Mouse (Mus musculus): ENCODE measurements around the gene Olfr373.

DNA sequence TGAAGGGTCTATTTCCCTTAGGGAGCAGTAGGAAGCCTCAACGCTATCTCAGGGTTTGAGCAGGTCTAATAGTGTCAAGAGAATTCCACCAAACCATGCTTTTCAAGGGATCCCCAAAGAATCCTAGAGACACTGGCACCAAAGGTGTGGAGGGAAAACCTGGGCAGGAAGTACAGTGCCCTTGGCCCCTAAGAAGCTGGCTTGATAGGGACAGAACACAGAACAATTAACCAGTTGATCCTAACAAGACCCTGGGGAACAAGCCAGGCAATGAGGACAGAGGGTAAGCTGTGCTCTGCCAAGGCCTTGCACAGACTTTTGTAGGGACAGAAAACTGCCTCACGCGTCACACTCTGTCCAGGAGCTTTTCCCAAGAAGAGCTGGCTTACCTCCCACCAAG, 23.8 kb downstream of the Olfr373 start, which contains the start of gene Olfr374:
- TF ChIP-seq USF2 (conservative IDR thresholded peaks at IDR 0.05; ENCODE audit: low read depth, low read length) (no peak), MXI1 (IDR thresholded peaks at IDR 0.05; ENCODE audit: low read depth, low read length) (no peak), E2F4 (IDR thresholded peaks at IDR 0.05; ENCODE audit: insufficient replicate concordance, low read depth, low read length) (no peak), CTCF (conservative IDR thresholded peaks at IDR 0.05 in 1 of 2, IDR thresholded peaks at IDR 0.05 in 1 of 2; ENCODE audit: low read depth in 2 of 2, low read length in 2 of 2) (no peak), POLR2A (IDR thresholded peaks at IDR 0.05; ENCODE audit: low read depth, low read length) (no peak), SMC3 (IDR thresholded peaks at IDR 0.05; ENCODE audit: low read depth, low read length) (no peak), ZKSCAN1 (IDR thresholded peaks at IDR 0.05; ENCODE audit: borderline replicate concordance, low read depth, low read length) (no peak), HCFC1 (IDR thresholded peaks at IDR 0.05; ENCODE audit: low read depth, low read length) (no peak), SIN3A (IDR thresholded peaks at IDR 0.05; ENCODE audit: low read length) (no peak), CHD2 (IDR thresholded peaks at IDR 0.05; ENCODE audit: low read length) (no peak), ZC3H11A (IDR thresholded peaks at IDR 0.05; ENCODE audit: low read depth, low read length) (no peak), RAD21 (IDR thresholded peaks at IDR 0.05; ENCODE audit: low read depth, low read length) (no peak), JUND (conservative IDR thresholded peaks at IDR 0.05; ENCODE audit: low read depth, low read length) (no peak)
